Mouse (Mus musculus): ENCODE data around the gene Anapc11.

DNA sequence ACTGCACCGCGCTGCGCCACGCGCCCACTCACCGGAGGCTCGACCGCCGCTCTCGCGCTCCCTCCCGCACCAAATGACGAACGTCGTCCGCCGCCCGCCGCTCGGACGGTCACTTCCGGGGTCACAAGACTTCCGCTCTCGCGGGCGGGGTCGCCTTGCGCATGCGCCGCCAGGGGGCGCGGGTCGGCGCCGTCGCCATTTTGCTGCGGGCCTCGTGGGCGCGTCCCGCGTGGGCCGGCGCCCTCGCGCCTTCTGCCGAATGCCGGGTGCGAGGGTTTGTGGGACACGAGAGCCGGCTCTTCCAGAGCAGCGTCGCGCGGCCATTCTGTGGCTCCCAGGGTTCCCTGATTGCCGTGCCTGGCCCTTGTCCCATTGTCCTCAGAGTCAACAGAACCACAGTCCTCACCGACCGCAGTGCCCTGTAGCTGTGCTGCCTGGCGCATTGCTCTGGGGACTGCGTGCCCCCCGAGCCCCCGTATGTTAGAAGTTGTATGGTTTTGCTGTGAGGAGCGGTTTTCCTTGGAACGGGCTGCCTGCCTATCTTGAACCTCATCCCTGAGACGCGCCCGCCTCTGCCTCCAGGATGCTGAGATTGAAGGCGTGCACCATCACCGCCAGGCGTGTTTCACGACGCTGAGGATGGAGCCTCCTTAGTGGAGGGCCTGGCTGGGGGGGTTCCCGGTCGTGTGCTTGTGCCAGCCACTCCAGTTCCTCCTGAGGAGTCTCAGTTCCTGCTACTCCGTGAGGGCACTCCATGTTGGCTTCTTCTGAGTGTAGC lies 16.5 kb upstream of the Anapc11 start, which contains the start of gene Arhgdia:
- TF ChIP-seq GATA1 (IDR thresholded peaks at IDR 0.05; ENCODE audit: borderline replicate concordance, low read length): no peak
- TF ChIP-seq CTCF (IDR thresholded peaks at IDR 0.05; ENCODE audit: low read depth, low read length): no peak
- no peak for TF ChIP-seq POLR2AphosphoS5 (IDR thresholded peaks at IDR 0.05; ENCODE audit: insufficient replicate concordance, low read depth, low read length)
- TF ChIP-seq TAL1 (conservative IDR thresholded peaks at IDR 0.05; ENCODE audit: low read depth, low read length): no peak
